Mouse (Mus musculus): ENCODE measurements around the gene Dkc1. TPM values are rescaled to one million over a fixed set of nuclear protein-coding genes. Genes with fewer than 3 reads are reported as not detected.

Gene Dkc1
- total and polyA plus RNA-seq, 2 experiments, result 6.2 to 24.0 TPM

GRCm38 (mm10) chrX:75150304-75150703, 54.6 kb downstream of the Dkc1 start:
- Histone ChIP-seq H3K27me3 (ENCODE audit: control insufficient read depth, insufficient read depth, low read length) (no peaks in the 10 kb centered on the region), H3K79me2 (ENCODE audit: control insufficient read depth, insufficient read depth, low read length) (no peaks in the 10 kb centered on the region), H3K9ac (ENCODE audit: low read depth, low read length) (no peak overlapping the region), H3K4me3 (ENCODE audit: insufficient read depth, low read depth, low read length) (no peak overlapping the region), H3K27ac (replicated peaks; ENCODE audit: insufficient read depth, low read depth, low read length) (no peak overlapping the region), H3K36me3 (ENCODE audit: control insufficient read depth, insufficient read depth, low read length) (no peaks in the 10 kb centered on the region), H3K4me1 (ENCODE audit: control insufficient read depth, insufficient read depth, low read length) (no peaks in the 10 kb centered on the region)
- 94% methylated on average over 2 of the region's 2 CpGs for WGBS
- TF ChIP-seq POLR2A (IDR thresholded peaks at IDR 0.05; ENCODE audit: extremely low read depth, insufficient read depth, low read length), result no peak
- no peak for DNase-seq (ENCODE audit: extremely low read depth, low read depth, low spot score)

GRCm38 (mm10) chrX:75152249-75152648, 56.6 kb downstream of the Dkc1 start:
- H3K27ac ChIP-seq (replicated peaks; ENCODE audit: insufficient read depth, low read depth, low read length), result no peak overlapping the region
- WGBS, result 30% methylated on average over 1 of the region's 1 CpGs

GRCm38 (mm10) chrX:75155576-75156243, 60.1 kb downstream of the Dkc1 start:
- WGBS, result 3% methylated on average over 33 of the region's 49 CpGs
- no peak overlapping the region for H3K27ac ChIP-seq (replicated peaks; ENCODE audit: insufficient read depth, low read depth, low read length)
- DNase-seq (ENCODE audit: extremely low read depth, low read depth, low spot score), result peak; percentile 13
- no peak overlapping the region; the same call in 1 of the 2 replicates for H3K9ac ChIP-seq (ENCODE audit: low read depth, low read length)
- no peaks in the 10 kb centered on the region for H3K27me3 ChIP-seq (ENCODE audit: control insufficient read depth, insufficient read depth, low read length)
- H3K4me1 ChIP-seq (ENCODE audit: control insufficient read depth, insufficient read depth, low read length), result no peaks in the 10 kb centered on the region
- H3K79me2 ChIP-seq (ENCODE audit: control insufficient read depth, insufficient read depth, low read length), result no peaks in the 10 kb centered on the region
- H3K4me3 ChIP-seq (ENCODE audit: insufficient read depth, low read depth, low read length), result peak overlapping the region; percentile 40; the same call in 1 of the 2 replicates
- 0 out of 2 replicates have a peak, but pooled peaks have one; percentile 12 for TF ChIP-seq CTCF (IDR thresholded peaks at IDR 0.05; ENCODE audit: low read depth, low read length)
- TF ChIP-seq POLR2A (IDR thresholded peaks at IDR 0.05; ENCODE audit: extremely low read depth, insufficient read depth, low read length), result no peak
- H3K36me3 ChIP-seq (ENCODE audit: control insufficient read depth, insufficient read depth, low read length), result no peaks in the 10 kb centered on the region

More at GRCm38 (mm10) chrX:75152249-75152648, 56.6 kb downstream of the Dkc1 start:
- no peak overlapping the region for H3K9ac ChIP-seq (ENCODE audit: low read depth, low read length)
- no peak overlapping the region for H3K4me3 ChIP-seq (ENCODE audit: insufficient read depth, low read depth, low read length)
- H3K36me3 ChIP-seq (ENCODE audit: control insufficient read depth, insufficient read depth, low read length), result no peaks in the 10 kb centered on the region
- H3K27me3 ChIP-seq (ENCODE audit: control insufficient read depth, insufficient read depth, low read length), result no peaks in the 10 kb centered on the region
- no peak for TF ChIP-seq POLR2A (IDR thresholded peaks at IDR 0.05; ENCODE audit: extremely low read depth, insufficient read depth, low read length)
- TF ChIP-seq CTCF (IDR thresholded peaks at IDR 0.05; ENCODE audit: low read depth, low read length), result no peak
- H3K4me1 ChIP-seq (ENCODE audit: control insufficient read depth, insufficient read depth, low read length), result no peaks in the 10 kb centered on the region
- H3K79me2 ChIP-seq (ENCODE audit: control insufficient read depth, insufficient read depth, low read length), result no peaks in the 10 kb centered on the region
- peak; percentile 71 for DNase-seq (ENCODE audit: extremely low read depth, low read depth, low spot score)

Other genes starting within 250 kb of the Dkc1 start
- 0.28 and 0.40 TPM in 2 replicates for gene Gab3, start 10.4 kb upstream of the Dkc1 start, total RNA-seq (2014; rRNA removed)
- 0.11 and 0.18 TPM in 2 replicates for gene Gab3, start 10.4 kb upstream of the Dkc1 start, polyA plus RNA-seq (2012; rRNA removed)
- 18.3 and 26.4 TPM in 2 replicates for gene Mpp1, start 35.2 kb downstream of the Dkc1 start, total RNA-seq (2014; rRNA removed)
- 35.8 and 46.7 TPM in 2 replicates for gene Mpp1, start 35.2 kb downstream of the Dkc1 start, polyA plus RNA-seq (2012; rRNA removed)
- gene Smim9, start 67.9 kb downstream of the Dkc1 start, total RNA-seq (2014; rRNA removed), result not detected in 2 replicates
- not detected in 2 replicates for gene Smim9, start 67.9 kb downstream of the Dkc1 start, polyA plus RNA-seq (2012; rRNA removed)